Mouse (Mus musculus) heart, embryonic 15.5 days (tissue): Measurements from ENCODE around the gene Gfer. TPM values are rescaled to one million over a fixed set of nuclear protein-coding genes. Genes with fewer than 3 reads are reported as not detected.
A peak's percentile ranks its signal among the peaks of the same experiment; 100 is the strongest.
"Not testable (repeated sequence)": the region's sequence is repeated elsewhere in the genome, so short reads cannot be mapped to it uniquely, and the experiment has no call there.

Source experiments
- ATAC-seq: fragments of 200-750 bp; cut with Nextera tagmentation; replicated peaks from 2 replicates; pipeline ENCODE4 v1.8.0; 2017; ENCODE audit warnings: low read depth, moderate TSS enrichment; ENCODE audit not compliant: insufficient number of reproducible peaks, insufficient read depth, low FRiP score
- H3K27ac ChIP-seq: fragments of 300-500 bp; sonication (generic); 2 replicates; pipeline ENCODE4 v1.5.1; 2015; ENCODE audit warnings: mild to moderate bottlenecking, inconsistent platforms
- H3K27me3 ChIP-seq: fragments of 300-500 bp; sonication (generic); 2 replicates; pipeline ENCODE4 v1.6.1; 2015; ENCODE audit warnings: inconsistent platforms
- H3K36me3 ChIP-seq: fragments of 300-500 bp; sonication (generic); 2 replicates; pipeline ENCODE4 v1.6.1; 2015; ENCODE audit warnings: mild to moderate bottlenecking, inconsistent platforms
- H3K4me1 ChIP-seq: fragments of 300-500 bp; sonication (generic); replicated peaks from 2 replicates; pipeline ENCODE4 v1.6.1; 2015; ENCODE audit warnings: inconsistent platforms
- H3K4me2 ChIP-seq: fragments of 300-500 bp; sonication (generic); 2 replicates; pipeline ENCODE4 v1.6.1; 2015; ENCODE audit warnings: inconsistent platforms, mild to moderate bottlenecking, moderate library complexity
- H3K4me3 ChIP-seq: fragments of 300-500 bp; sonication (generic); 2 replicates; pipeline ENCODE4 v1.5.1; 2015; ENCODE audit warnings: mild to moderate bottlenecking, inconsistent platforms
- H3K9ac ChIP-seq: fragments of 300-500 bp; sonication (generic); 2 replicates; pipeline ENCODE4 v1.6.1; 2015; ENCODE audit warnings: mild to moderate bottlenecking, inconsistent platforms
- H3K9me3 ChIP-seq: fragments of 300-500 bp; sonication (generic); replicated peaks from 2 replicates; pipeline ENCODE4 v1.6.1; 2016; ENCODE audit warnings: inconsistent platforms
- WGBS: fragments of 180-500 bp; shearing (Covaris S2); methylation state at CpG from one replicate; pipeline ENCODE4 v1.1.7; 2015; ENCODE audit warnings: mixed read lengths; 5-methylcytosine and 5-hydroxymethylcytosine counted together
- polyA plus RNA-seq: library from polyadenylated mRNA; unstranded; fragments of >200 nt; fragmentation: Nextera tagmentation; extraction: Ambion mirVana; gene quantifications from 2 replicates; pipeline ENCODE4 v1.2.1, GENCODE M21; 2015

Gene Gfer
- polyA plus RNA-seq, 1 experiment from 2014 or later: 26.8 TPM

DNA sequence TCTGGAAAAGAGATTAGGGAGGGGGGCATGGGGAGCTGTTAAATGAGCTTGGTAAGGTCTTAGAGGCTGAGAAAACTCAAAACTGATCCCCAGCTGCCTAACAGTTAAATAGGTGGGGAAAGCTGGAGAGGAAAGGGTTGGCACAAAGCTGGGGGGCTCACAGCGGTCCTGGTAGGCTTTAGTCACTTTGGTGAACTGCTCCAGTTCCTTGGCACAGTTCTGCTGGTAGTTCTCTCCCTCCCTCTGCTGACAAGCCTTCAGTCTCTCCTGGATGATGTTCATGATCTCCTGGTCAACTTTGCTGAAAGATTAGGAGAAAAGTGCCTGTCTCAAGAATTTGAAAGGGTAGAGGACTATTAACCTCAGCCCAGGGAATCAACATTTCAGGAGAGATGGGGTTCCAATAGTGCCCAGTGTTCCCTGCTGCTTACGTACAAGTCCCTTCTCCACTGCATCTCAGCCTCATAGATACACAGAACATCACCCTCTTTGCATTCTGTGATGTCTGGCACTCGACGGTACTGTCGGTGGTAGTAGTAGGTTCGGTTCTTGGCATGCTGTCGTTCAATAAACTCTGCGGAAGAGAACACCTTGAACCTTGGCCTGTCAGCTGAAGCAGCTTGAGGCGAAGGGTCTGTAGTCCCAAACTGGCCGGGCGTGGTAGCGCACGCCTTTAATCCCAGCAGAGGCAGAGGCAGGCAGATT lies 26.4 kb upstream of the Gfer start:
- H3K27ac ChIP-seq: no peak overlapping the region
- peak overlapping the region; percentile 70 for H3K4me2 ChIP-seq

DNA sequence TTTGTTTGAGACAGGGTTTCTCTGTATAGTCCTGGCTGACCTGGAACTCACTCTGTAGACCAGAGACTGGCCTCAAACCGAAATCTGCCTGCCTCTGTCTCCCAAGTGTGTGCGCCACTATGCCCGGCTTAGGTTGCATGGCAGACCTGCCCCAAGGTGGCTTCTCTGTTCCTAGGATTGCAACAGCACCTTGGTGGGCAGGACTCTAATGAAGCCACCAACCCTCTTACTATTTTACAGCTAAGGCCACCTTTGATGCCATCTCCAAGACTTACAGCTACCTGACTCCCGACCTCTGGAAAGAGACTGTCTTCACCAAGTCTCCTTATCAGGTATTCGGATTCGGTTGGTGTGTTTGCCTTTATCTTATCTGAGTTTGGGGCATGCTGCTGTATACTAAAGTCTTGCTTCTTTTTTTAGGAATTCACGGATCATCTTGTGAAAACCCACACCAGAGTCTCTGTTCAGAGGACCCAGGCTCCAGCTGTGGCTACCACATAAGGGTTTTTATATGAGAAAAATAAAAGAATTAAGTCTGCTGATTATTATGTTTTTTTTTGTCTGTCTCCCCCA lies 25.5 kb upstream of the Gfer start:
- peaks cover 34% of the 10 kb centered on the region for H3K4me1 ChIP-seq
- H3K27me3 ChIP-seq, H3K9me3 ChIP-seq, ATAC-seq, H3K27ac ChIP-seq: not testable (repeated sequence)
- H3K36me3 ChIP-seq: peaks cover 19% of the 10 kb centered on the region
- peak overlapping the region; percentile 89 for H3K4me3 ChIP-seq
- H3K9ac ChIP-seq: peak overlapping the region; percentile 56
- peak overlapping the region; percentile 70 for H3K4me2 ChIP-seq
- 28% methylated on average over 7 of the region's 7 CpGs for WGBS

More for the DNA sequence above, 26.4 kb upstream of the Gfer start:
- Histone ChIP-seq H3K9me3 (no peaks in the 10 kb centered on the region), H3K4me1 (peaks cover 34% of the 10 kb centered on the region), H3K27me3 (no peaks in the 10 kb centered on the region), H3K9ac (peak overlapping the region; percentile 56; the same call in 1 of the 2 replicates), H3K36me3 (peaks cover 19% of the 10 kb centered on the region), H3K4me3 (peak overlapping the region; percentile 89)
- WGBS: 33% methylated on average over 13 of the region's 13 CpGs
- no peak for ATAC-seq

DNA sequence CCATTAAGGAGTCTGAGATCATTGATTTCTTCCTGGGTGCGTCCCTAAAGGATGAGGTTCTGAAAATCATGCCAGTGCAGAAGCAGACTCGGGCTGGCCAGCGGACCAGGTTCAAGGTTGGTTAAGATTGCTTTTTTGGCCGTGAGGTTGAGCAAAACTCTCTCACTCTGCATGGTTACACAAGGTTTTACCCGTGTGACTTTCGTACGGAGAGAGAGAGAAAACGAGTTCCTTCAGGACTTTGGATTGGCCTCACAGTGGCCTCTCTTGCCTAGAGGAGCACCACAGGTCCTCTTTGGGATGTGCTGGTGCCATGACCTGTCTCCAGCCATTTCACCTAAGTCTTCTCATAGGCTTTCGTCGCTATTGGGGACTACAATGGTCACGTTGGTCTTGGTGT lies 24.7 kb upstream of the Gfer start:
- not testable (repeated sequence) for H3K9me3 ChIP-seq, H3K27me3 ChIP-seq, ATAC-seq
- H3K27ac ChIP-seq: peak overlapping the region; percentile 77; the same call in 1 of the 2 replicates
- H3K9ac ChIP-seq: peak overlapping the region; percentile 83
- H3K36me3 ChIP-seq: peaks cover 19% of the 10 kb centered on the region
- WGBS: under 1% methylated on average over 11 of the region's 11 CpGs
- peaks cover 34% of the 10 kb centered on the region for H3K4me1 ChIP-seq
- peak overlapping the region; percentile 89 for H3K4me3 ChIP-seq
- peak overlapping the region; percentile 70 for H3K4me2 ChIP-seq

DNA sequence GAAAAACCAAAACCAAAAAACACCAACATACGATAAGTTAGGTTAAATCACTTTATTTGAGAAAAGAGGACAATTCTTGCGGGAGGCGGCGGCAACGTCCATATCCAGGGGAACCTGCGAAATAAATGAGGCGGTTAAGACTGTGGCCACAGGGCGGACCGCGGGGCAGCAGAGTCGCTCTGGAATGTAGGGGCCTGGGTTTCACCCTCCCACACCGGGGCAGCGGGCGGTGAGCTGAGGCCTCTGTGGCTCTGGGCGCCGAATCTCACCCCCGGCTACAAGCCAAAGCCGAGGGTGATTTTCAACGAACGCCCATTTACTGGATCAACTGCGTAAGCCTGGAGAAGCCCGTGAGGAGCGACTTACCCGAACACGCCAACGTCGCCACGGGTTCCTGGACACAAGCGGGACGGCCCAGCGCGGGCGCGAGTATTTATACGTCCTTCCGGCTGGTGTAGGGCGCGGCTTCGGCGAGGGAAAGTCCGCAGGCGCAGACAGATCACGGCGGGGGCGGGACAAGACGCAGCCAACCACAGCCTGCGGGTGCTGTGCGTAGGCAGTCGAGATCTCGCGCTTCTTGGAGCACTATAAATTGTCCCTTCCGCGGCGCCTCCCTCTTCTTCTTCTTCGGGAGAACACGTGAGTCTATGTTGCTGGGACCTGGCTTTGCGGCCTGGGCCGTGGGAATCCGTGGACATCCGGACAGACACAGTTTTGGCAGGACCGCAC lies 23.7 kb upstream of the Gfer start:
- peak overlapping the region; percentile 90 for H3K27ac ChIP-seq
- no peaks in the 10 kb centered on the region for H3K27me3 ChIP-seq
- peaks cover 33% of the 10 kb centered on the region for H3K4me1 ChIP-seq
- peaks cover 19% of the 10 kb centered on the region for H3K36me3 ChIP-seq
- peak overlapping the region; percentile 92 for H3K9ac ChIP-seq
- H3K4me3 ChIP-seq: peak overlapping the region; percentile 89
- H3K4me2 ChIP-seq: peak overlapping the region; percentile 70
- WGBS: under 1% methylated on average over 61 of the region's 61 CpGs
- no peaks in the 10 kb centered on the region for H3K9me3 ChIP-seq
- ATAC-seq: peak; percentile 98

DNA sequence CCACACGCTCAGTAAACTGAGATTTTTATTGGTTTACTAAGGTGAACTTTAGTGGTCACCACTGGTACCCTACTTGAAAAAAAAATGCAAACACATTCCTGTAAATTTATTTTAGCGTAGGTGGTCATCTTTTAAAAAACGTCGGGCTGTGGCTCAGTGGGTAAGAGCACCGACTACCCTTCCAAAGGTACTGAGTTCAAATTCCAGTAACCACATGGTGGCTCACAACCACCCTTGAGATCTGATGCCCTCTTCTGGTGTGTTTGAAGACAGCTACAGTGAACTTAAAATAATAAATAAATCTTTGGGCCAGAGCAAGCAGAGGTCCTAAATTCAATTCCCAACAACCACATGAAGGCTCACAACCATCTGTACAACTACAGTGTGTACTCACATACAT lies 23.0 kb upstream of the Gfer start:
- not testable (repeated sequence) for H3K27me3 ChIP-seq, H3K9me3 ChIP-seq, ATAC-seq
- Histone ChIP-seq H3K4me3 (peak overlapping the region; percentile 89), H3K4me1 (peaks cover 30% of the 10 kb centered on the region), H3K4me2 (peak overlapping the region; percentile 64), H3K9ac (peak overlapping the region; percentile 92), H3K27ac (peak overlapping the region; percentile 90; the same call in 1 of the 2 replicates), H3K36me3 (peaks cover 19% of the 10 kb centered on the region)
- 56% methylated on average over 5 of the region's 5 CpGs for WGBS

DNA sequence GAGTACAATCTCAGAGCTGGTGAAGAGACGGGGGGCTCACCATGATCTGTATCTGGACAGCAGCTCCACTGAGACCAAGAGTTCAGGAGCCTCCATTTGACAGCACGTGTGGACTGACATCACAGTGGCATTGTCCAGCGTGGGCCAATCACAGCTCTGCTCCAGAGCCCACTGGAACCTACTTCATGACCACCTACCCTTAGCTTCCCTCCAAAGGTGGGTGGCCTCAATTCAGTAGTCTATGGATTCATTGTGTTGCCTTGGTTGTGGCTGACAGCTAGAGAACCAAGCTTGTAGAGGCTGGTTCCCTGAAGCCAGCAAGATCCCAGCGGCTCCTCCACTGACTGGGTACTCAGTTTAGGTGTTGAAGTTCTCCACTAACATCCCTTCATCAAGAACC lies 22.0 kb upstream of the Gfer start, which contains the start of the genes Rnf151 and Rps2:
TSS of gene Rnf151 (minus strand) at position 121 of the 400 bp plus-strand sequence.
TSS of gene Rps2 (plus strand) at position 174 of the 400 bp plus-strand sequence.
- Histone ChIP-seq H3K4me3 (peak within 1 kb of the TSS; percentile 89), H3K9ac (no peak within 1 kb of the TSS), H3K27ac (no peak within 1 kb of the TSS), H3K4me1 (peaks cover 25% of the 10 kb centered on the region), H3K4me2 (peak within 1 kb of the TSS; percentile 64), H3K9me3 (no peaks in the 10 kb centered on the region), H3K36me3 (peaks cover 19% of the 10 kb centered on the region), H3K27me3 (no peaks in the 10 kb centered on the region)
- ATAC-seq: no peak
- WGBS: 77% methylated on average over 4 of the region's 4 CpGs

DNA sequence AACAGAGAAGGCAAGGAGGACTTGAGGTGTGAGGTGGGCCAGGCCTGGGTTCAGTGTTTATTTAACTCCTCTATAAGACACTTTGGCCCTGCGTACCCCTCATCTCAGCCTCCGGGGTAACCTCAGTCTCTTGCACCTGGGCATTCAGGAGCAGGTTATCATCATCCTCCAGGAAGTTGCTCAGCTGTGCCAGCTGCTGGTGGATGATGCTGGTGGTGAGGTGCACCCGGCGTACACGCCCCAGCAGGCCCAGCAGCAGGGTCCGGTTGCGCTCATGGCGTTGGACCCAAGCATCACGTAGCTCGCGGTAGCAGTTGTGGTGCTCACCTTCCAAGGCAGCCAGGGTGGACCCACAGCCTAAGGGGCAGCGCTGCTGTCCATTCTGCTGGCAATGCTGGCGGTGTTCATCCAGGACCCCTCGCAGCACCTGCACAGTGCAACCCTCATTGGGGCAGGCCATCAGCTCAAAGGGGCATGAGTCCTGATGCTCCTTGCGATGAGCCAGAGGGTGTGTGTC lies 20.3 kb upstream of the Gfer start:
- no peak overlapping the region for H3K4me3 ChIP-seq
- ATAC-seq: no peak
- H3K4me1 ChIP-seq: peaks cover 8% of the 10 kb centered on the region
- WGBS: 92% methylated on average over 15 of the region's 15 CpGs
- peaks cover 5% of the 10 kb centered on the region; the same call in 1 of the 2 replicates for H3K36me3 ChIP-seq
- H3K27me3 ChIP-seq: no peaks in the 10 kb centered on the region
- no peak overlapping the region for H3K9ac ChIP-seq
- no peak overlapping the region for H3K4me2 ChIP-seq
- no peak overlapping the region for H3K27ac ChIP-seq
- H3K9me3 ChIP-seq: no peaks in the 10 kb centered on the region

DNA sequence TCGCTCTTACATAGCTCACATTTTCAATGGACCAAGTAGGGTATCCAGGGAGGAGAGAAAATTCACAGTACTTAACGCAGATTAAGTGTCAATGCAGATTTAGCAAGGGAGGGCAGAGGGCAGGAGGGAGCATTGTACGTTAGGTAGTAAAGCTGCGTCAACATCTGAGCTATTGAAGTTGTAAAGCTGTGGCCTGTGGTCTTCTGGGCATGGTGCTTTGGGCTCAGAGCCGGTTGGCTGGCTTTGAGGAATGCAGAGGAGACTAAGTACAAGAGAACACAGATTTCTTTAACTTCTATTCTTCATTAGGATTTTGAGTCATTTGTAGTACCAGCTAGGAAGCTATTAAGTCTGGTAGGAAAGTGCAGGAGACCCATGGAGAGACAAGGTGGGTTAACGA lies 19.6 kb upstream of the Gfer start:
- 83% methylated on average over 6 of the region's 6 CpGs for WGBS
- H3K9me3 ChIP-seq: no peaks in the 10 kb centered on the region

DNA sequence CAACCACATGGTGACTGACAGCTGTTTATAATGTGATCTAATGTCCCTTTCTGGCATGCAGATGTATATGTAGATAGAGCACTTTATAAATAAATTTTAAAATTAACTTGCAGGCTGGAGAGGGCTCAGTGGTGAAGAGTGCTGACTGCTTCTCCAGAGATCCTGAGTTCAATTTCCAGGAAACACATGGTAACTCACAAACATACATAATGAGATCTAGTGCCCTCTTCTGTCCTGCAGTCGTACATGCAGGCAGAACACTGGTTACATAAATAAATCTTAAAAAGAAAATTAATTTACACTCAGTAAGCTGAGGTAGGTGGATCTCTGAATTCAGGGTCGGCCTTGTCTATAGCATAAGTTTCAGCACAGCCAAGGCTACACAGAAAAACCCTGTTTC lies 12.7 kb upstream of the Gfer start:
- no peak overlapping the region for H3K27ac ChIP-seq
- no peaks in the 10 kb centered on the region for H3K27me3 ChIP-seq
- no peak overlapping the region for H3K9ac ChIP-seq
- peaks cover 18% of the 10 kb centered on the region for H3K4me1 ChIP-seq
- peak overlapping the region; percentile 84 for H3K4me2 ChIP-seq
- ATAC-seq: no peak
- H3K36me3 ChIP-seq: peaks cover 11% of the 10 kb centered on the region
- WGBS: 32% methylated on average over 2 of the region's 2 CpGs
- H3K9me3 ChIP-seq: no peaks in the 10 kb centered on the region
- peak overlapping the region; percentile 81; the same call in 1 of the 2 replicates for H3K4me3 ChIP-seq

More for the DNA sequence above, 19.6 kb upstream of the Gfer start:
- no peak overlapping the region for H3K9ac ChIP-seq
- H3K27ac ChIP-seq: no peak overlapping the region
- no peak for ATAC-seq
- 0 out of 2 replicates have a peak, but pooled peaks cover 3% of the 10 kb centered on the region for H3K36me3 ChIP-seq
- H3K27me3 ChIP-seq: no peaks in the 10 kb centered on the region
- H3K4me2 ChIP-seq: no peak overlapping the region
- peaks cover 6% of the 10 kb centered on the region for H3K4me1 ChIP-seq
- H3K4me3 ChIP-seq: no peak overlapping the region

DNA sequence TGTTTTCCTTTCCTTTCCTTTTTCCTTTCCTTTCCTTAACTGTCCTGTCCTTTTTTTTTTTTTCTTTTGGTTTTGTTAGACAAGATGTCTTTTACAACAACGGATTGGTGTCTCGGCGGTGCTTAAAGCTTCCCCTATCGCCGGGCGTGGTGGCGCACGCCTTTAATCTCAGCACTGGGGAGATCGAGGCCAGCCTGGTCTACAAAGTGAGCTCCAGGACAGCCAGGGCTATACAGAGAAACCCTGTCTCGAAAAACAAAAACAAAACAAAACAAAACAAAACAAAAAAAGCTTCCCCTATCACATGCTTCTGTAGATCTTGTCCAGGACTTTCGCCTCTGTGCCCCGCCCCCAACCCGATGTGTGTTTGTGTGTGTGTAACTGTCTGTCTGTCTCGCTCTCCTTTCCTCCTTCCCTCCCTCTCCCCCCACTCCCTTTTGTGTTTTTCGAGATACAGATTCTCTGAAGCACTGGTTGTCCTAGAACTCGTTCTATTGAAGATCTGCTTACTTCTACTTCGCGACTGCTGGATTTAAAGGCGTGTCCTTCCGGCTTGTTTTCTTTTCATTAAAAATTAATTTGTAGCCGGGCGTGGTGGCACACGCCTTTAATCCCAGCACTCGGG lies 12.0 kb upstream of the Gfer start:
- Histone ChIP-seq H3K9ac (peak overlapping the region; percentile 77), H3K36me3 (peaks cover 15% of the 10 kb centered on the region), H3K4me1 (peaks cover 18% of the 10 kb centered on the region), H3K4me2 (peak overlapping the region; percentile 84), H3K4me3 (peak overlapping the region; percentile 81), H3K27ac (peak overlapping the region; percentile 91), H3K9me3 (no peaks in the 10 kb centered on the region), H3K27me3 (no peaks in the 10 kb centered on the region)
- no peak for ATAC-seq
- WGBS: 3% methylated on average over 24 of the region's 24 CpGs
